Mouse (Mus musculus): ENCODE data around the gene Supt7l. TPM values are rescaled to one million over a fixed set of nuclear protein-coding genes. Genes with fewer than 3 reads are reported as not detected.

Gene Supt7l
- total RNA-seq, 2 experiments from 2014 or later = 13.0 to 13.9 TPM

GRCm38 (mm10) chr5:31492031-31492430, 35.6 kb downstream of the Supt7l start:
- no peak for DNase-seq

GRCm38 (mm10) chr5:31489116-31489769, 38.4 kb downstream of the Supt7l start:
- no peak for DNase-seq

DNA sequence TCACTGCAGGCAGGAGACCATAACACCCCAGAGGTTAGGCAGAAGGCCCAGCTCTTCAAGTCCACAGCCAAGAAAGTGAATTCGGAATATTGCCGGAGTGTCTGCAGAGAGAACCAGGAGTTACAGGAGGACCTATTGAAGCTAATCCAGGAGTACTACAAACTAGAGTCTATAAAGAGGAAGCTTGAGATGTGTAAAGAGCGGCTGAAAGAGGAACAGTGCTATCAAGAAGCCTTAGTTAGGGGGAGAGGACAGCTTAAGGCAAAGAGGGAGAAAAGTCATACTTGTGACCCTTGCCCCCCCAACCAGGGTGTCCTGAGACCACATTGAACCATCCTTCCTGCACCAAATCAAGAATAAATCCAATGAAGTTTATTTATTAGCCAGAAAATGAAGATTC, 39.7 kb downstream of the Supt7l start:
- no peak for DNase-seq

- DNase-seq = no peak
Measured at GRCm38 (mm10) chr5:31485440-31485839, 42.2 kb downstream of the Supt7l start, which contains the start of gene 4930548H24Rik. Gene 4930548H24Rik (plus strand): TSS chr5:31485740.

- DNase-seq = no peak
Measured at GRCm38 (mm10) chr5:31480536-31480935, 47.1 kb downstream of the Supt7l start.

DNA sequence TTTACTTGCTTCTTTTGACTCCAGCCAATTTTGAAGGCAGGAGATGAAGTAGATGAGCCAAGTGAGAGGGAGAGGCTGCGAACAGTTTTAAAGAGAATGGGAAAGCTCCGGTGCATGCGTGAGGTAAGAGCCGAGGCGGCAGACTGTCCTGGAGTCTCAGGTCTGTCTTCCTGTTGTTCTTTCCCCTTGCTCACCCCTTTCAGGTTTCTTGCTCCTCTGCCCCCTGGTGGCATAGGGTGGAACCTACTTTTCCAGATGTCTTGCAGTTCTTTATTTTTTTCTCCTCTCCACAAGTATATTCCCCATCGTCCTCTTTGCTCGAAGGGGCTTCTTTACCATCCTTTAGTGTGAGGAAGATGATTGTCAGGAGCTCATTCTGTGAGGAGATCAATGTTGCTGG, 57.3 kb downstream of the Supt7l start:
- peak; percentile 50 to 77 for DNase-seq

DNA sequence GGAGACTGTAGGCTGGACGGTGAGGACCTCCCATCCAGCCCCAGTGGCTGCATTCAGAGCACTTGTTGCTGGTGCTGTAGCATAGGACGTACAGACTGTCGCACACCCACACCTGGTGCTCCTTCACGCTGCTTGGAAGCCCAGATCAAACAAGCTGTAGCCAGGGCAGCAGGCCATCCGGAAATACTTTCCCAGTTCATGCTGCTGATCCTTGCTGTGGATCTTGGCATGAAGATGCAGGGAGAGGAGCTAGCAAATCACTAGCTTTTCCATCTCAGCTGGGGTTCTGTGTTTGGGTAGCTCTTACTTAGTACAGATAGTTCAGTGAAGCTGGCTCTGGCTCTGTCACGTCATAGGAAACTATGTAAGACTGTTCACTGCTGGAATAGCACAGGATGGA, 57.9 kb downstream of the Supt7l start:
- peak in 1 of 2 experiments; percentile 33 for DNase-seq

DNA sequence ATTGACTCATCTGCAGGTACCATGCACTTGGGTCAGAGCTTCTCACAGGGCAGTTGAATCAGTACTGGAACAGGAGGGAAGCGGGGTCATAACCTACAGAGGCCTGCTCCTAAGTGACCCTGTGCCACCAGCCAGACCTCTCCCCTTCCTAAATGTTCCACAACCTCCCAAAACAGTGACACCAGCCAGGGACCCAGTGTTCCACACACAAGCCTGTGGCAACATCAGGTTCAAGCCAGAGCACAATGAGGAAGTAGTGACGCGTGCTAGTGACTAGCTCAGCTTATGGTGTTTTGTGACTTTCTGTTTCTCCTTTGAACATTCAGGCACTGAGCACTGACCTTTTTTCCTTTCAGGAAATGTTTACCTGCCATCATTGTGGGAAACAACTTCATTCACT, 59.8 kb downstream of the Supt7l start:
- peak; percentile 14 to 58 for DNase-seq

Other genes starting within 250 kb of the Supt7l start
- gene Ift172, start 236.7 kb downstream of the Supt7l start, total RNA-seq (2021) = 10 to 100 TPM; 37.3 to 44.5 TPM
- gene Fndc4, start 231.7 kb downstream of the Supt7l start, total RNA-seq (2021) = 1 to 10 TPM; 4.2 to 4.3 TPM
- not detected for gene Gckr, start 230.4 kb downstream of the Supt7l start, total RNA-seq (2021)
- gene Zfp512, start 75.4 kb downstream of the Supt7l start, total RNA-seq (2021) = 10 to 100 TPM; 22.9 to 23.1 TPM
- gene 4930548H24Rik, start 42.1 kb downstream of the Supt7l start, total RNA-seq (2021) = not detected
- 10 to 100 TPM; 25.4 to 26.0 TPM for gene Gpn1, start 33.1 kb downstream of the Supt7l start, total RNA-seq (2021)
- 10 to 100 TPM; 20.8 to 21.7 TPM for gene Slc4a1ap, start 812 bp downstream of the Supt7l start, total RNA-seq (2021)
- gene Mrpl33, start 69.1 kb upstream of the Supt7l start, total RNA-seq (2021) = 100 to 1,000 TPM; 322 to 333 TPM
- gene Rbks, start 169.8 kb upstream of the Supt7l start, total RNA-seq (2021) = 1 to 10 TPM; 3.5 to 4.1 TPM
- gene Babam2, start 169.9 kb upstream of the Supt7l start, total RNA-seq (2021) = 10 to 100 TPM; 31.5 to 37.7 TPM

Measured in heart, adult 18-20 months (tissue).